Mouse (Mus musculus): ENCODE results near the gene Hist1h4h.

DNA sequence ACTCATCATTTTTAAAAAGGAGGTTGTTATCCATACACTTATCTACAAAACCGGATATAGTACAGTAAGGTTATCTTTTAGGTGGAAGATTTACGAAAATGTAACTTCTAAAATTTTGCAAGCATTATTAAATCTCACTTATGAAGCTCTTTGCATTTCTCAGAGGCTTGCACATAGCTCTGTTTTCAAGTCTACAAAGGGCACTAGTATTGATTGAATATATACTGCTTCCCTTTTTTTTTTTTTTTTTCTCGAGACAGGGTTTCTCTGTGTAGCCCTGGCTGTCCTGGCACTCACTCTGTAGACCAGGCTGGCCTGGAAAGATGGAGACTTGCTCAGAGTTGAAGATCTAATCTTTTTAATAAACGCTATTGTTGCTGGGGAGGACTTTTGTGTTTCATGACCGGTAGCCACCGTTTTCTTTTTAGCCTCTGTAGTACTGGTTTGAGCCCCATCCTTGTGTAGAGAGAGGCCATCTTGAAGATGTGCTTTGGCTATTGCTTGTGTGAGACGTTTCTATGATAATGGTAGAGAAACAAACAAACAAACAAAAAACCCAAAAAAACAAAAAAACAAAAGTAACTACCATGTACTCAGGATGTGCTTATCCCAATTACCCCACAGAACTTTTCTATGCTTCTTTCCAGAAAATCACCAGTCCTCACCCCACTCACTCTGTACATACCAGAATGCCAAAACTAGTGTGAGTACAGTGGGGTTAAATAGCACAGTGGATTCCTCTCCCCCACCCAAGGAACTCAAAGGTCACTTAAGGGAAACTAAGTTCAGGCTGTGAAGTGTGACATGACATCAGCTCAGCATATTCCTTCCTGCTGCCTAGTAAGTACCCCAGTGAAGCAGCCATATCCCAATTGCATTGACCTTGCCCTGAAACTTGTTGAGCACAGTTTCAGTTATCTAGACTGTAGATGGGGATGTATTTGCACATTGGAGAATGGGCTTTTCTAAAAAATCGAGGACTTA is 21.4 kb downstream of the Hist1h4h start:
- TF ChIP-seq CTCF (IDR thresholded peaks at IDR 0.05) (no peak), POLR2A (IDR thresholded peaks at IDR 0.05; ENCODE audit: insufficient read depth, low read depth, low read length) (no peak), EP300 (IDR thresholded peaks at IDR 0.05; ENCODE audit: insufficient read depth, low read depth, low read length) (no peak)
